Mouse (Mus musculus) CH12F3 (cell line): ENCODE data around the gene Trim46.

Experiments used
- in situ Hi-C: fragments of 300-500 bp; cut with MboI; formaldehyde crosslinking; loops from 2 replicates; pipeline ENCODE4 v1.14.3; 2020; ENCODE audit warnings: low sequenced_read_pairs

The Trim46 gene

GRCm38 (mm10) chr3:89246261-89247100, at the start of gene Trim46:
Gene Trim46, minus strand, starts transcription at chr3:89246309.
- in situ Hi-C loops: loop anchor here (5.0 kb wide), 1 partner anchor 36 kb away; the partner anchor contains the start of gene Efna1

GRCm38 (mm10) chr3:89295685-89296230, 49.6 kb upstream of the Trim46 start:
- in situ Hi-C loops: no loop called here

GRCm38 (mm10) chr3:89294195-89294594, 48.1 kb upstream of the Trim46 start:
- in situ Hi-C loops: no loop called here

GRCm38 (mm10) chr3:89293247-89293918, 47.3 kb upstream of the Trim46 start:
- in situ Hi-C loops: no loop called here

- in situ Hi-C loops: no loop called here
Measured at GRCm38 (mm10) chr3:89292303-89292702, 46.2 kb upstream of the Trim46 start.

- in situ Hi-C loops: no loop called here
Measured at GRCm38 (mm10) chr3:89291874-89292273, 45.8 kb upstream of the Trim46 start.

- in situ Hi-C loops: no loop called here
Measured at GRCm38 (mm10) chr3:89288503-89288928, 42.4 kb upstream of the Trim46 start.

- in situ Hi-C loops: no loop called here
Measured at GRCm38 (mm10) chr3:89287286-89287685, 41.2 kb upstream of the Trim46 start.

GRCm38 (mm10) chr3:89285526-89285925, 39.4 kb upstream of the Trim46 start:
- in situ Hi-C loops: no loop called here

GRCm38 (mm10) chr3:89284261-89284660, 38.2 kb upstream of the Trim46 start:
- in situ Hi-C loops: loop anchor here (5.0 kb wide), 1 partner anchor 37 kb away; the partner anchor contains the start of genes Krtcap2 and Trim46

- in situ Hi-C loops: loop anchor here (5.0 kb wide), 1 partner anchor 35 kb away; the partner anchor contains the start of genes Krtcap2 and Trim46
Measured at GRCm38 (mm10) chr3:89282291-89282643, 36.2 kb upstream of the Trim46 start.

GRCm38 (mm10) chr3:89281579-89282290, 35.6 kb upstream of the Trim46 start:
- in situ Hi-C loops: loop anchor here (5.0 kb wide), 1 partner anchor 34 kb away; the partner anchor contains the start of genes Krtcap2 and Trim46

- in situ Hi-C loops: loop anchor here (5.0 kb wide), 1 partner anchor 34 kb away; the partner anchor contains the start of genes Krtcap2 and Trim46
Measured at GRCm38 (mm10) chr3:89280606-89281511, 34.8 kb upstream of the Trim46 start, which contains the start of gene Efna1. Gene Efna1, minus strand, starts transcription at chr3:89281142.

- in situ Hi-C loops: loop anchor here (5.0 kb wide), 1 partner anchor 33 kb away; the partner anchor contains the start of genes Krtcap2 and Trim46
Measured at GRCm38 (mm10) chr3:89280050-89280605, 34.0 kb upstream of the Trim46 start.

GRCm38 (mm10) chr3:89279153-89279890, 33.2 kb upstream of the Trim46 start:
- in situ Hi-C loops: no loop called here

GRCm38 (mm10) chr3:89278643-89279042, 32.5 kb upstream of the Trim46 start:
- in situ Hi-C loops: no loop called here

- in situ Hi-C loops: no loop called here
Measured at GRCm38 (mm10) chr3:89278107-89278506, 32.0 kb upstream of the Trim46 start.

GRCm38 (mm10) chr3:89277281-89278021, 31.3 kb upstream of the Trim46 start:
- in situ Hi-C loops: no loop called here
